Comparison of ENCODE assay signal across 30 mouse cellular contexts in genomic region chr5:99723941-99724340, GRCm38 (mm10). TPM values are rescaled to one million over a fixed set of nuclear protein-coding genes. Genes with fewer than 3 reads are reported as not detected.
DNase-seq lines count a peak whose midpoint lies in the region; ATAC-seq and TF ChIP-seq lines count a peak whose summit lies in the region.
"Had no signal": no experiment of that assay in that cellular context is flagged by ENCODE, and none has a peak within 500 bp of the region (broad histone marks: within the 10 kb centered on the region; RNA-seq: fewer than 3 reads in every experiment).

No protein-coding gene starts in this region.

- 48% methylated on average over 6 of the region's 6 CpGs for WGBS in heart, embryonic 16.5 days
- WGBS in lung, embryonic 15.5 days: 48% methylated on average over 6 of the region's 6 CpGs

- H3K4me3 ChIP-seq in heart, embryonic 16.5 days (ENCODE audit: low read length): no peak overlapping the region
- H3K4me3 ChIP-seq in lung, embryonic 15.5 days: no peak overlapping the region
- H3K4me3 ChIP-seq: embryonic facial prominence, embryonic 10.5 days; embryonic facial prominence, embryonic 13.5 days; erythroblast, embryonic 14.5 days; forebrain, embryonic 13.5 days; gastrocnemius, adult 2 months; heart, adult 2 months; hindbrain, embryonic 10.5 days; hindbrain, embryonic 13.5 days; intestine, embryonic 15.5 days had no signal

- no peak for TF ChIP-seq POLR2A in brain, embryonic 14.5 days (IDR thresholded peaks at IDR 0.05; ENCODE audit: borderline replicate concordance, extremely low read depth, insufficient read depth, insufficient read length, poor library complexity, severe bottlenecking)

- no peak overlapping the region for H3K27ac ChIP-seq in heart, embryonic 16.5 days (ENCODE audit: low read length)
- H3K27ac ChIP-seq in lung, embryonic 15.5 days: no peak overlapping the region
- H3K27ac ChIP-seq: embryonic facial prominence, embryonic 10.5 days; embryonic facial prominence, embryonic 13.5 days; forebrain, embryonic 13.5 days; gastrocnemius, adult 2 months; heart, adult 2 months; hindbrain, embryonic 10.5 days; hindbrain, embryonic 13.5 days; intestine, embryonic 15.5 days had no signal

- H3K9me3 ChIP-seq in heart, embryonic 16.5 days (replicated peaks; ENCODE audit: control insufficient read depth, low read length): no peaks in the 10 kb centered on the region
- no peaks in the 10 kb centered on the region for H3K9me3 ChIP-seq in lung, embryonic 15.5 days
- H3K9me3 ChIP-seq: embryonic facial prominence, embryonic 10.5 days; embryonic facial prominence, embryonic 13.5 days; forebrain, embryonic 13.5 days; hindbrain, embryonic 10.5 days; hindbrain, embryonic 13.5 days; intestine, embryonic 15.5 days had no signal

- peaks cover 9% of the 10 kb centered on the region for H3K4me1 ChIP-seq in heart, embryonic 16.5 days (ENCODE audit: control insufficient read depth, insufficient read depth, low read length)
- H3K4me1 ChIP-seq in lung, embryonic 15.5 days: peaks cover 32% of the 10 kb centered on the region

- H3K27me3 ChIP-seq in heart, embryonic 16.5 days (ENCODE audit: control insufficient read depth, insufficient read depth, low read length): no peaks in the 10 kb centered on the region
- peaks cover 5% of the 10 kb centered on the region; the same call in 1 of the 2 replicates for H3K27me3 ChIP-seq in lung, embryonic 15.5 days

- no peak for TF ChIP-seq CTCF in brain, embryonic 14.5 days (IDR thresholded peaks at IDR 0.05; ENCODE audit: borderline replicate concordance, extremely low read depth, insufficient read depth, insufficient read length)

- H3K9ac ChIP-seq in heart, embryonic 16.5 days (ENCODE audit: low read length): no peak overlapping the region
- H3K9ac ChIP-seq in lung, embryonic 15.5 days: no peak overlapping the region
- H3K9ac ChIP-seq: embryonic facial prominence, embryonic 13.5 days; forebrain, embryonic 13.5 days; forebrain, postnatal 0 days; hindbrain, embryonic 13.5 days; intestine, embryonic 15.5 days had no signal

- intact Hi-C loops in heart, postnatal 25 days (cut with DNase I): loop anchor here (10.0 kb wide), 1 partner anchor 519 kb away; no protein-coding TSS in a partner anchor

- DNase-seq in heart, adult 8-10 months (ENCODE audit: low spot score): peak; percentile 4
- no peak for DNase-seq in heart, postnatal 25 days (ENCODE audit: low spot score)
- no peak for DNase-seq in heart, adult 9 months (ENCODE audit: low spot score in 2 of 2)
- no peak for DNase-seq in lung, postnatal 4 days
- DNase-seq in brain, embryonic 14.5 days (ENCODE audit: low read depth): peak; percentile 54
- DNase-seq: adrenal gland, adult 2 months; adrenal gland, postnatal 14 days; cerebellum, adult 11-12 months; cerebellum, adult 8-10 months; cerebellum, postnatal 10 days; cerebellum, postnatal 36 days; embryo, embryonic 11 days; forebrain, postnatal 0 days; gastrocnemius, adult 2 months; gastrocnemius, postnatal 14 days; heart, adult 2 months; kidney, adult 11 months had no signal

- H3K4me2 ChIP-seq in heart, embryonic 16.5 days (ENCODE audit: low read depth, low read length): no peak overlapping the region
- no peak overlapping the region for H3K4me2 ChIP-seq in lung, embryonic 15.5 days
- H3K4me2 ChIP-seq: embryonic facial prominence, embryonic 13.5 days; forebrain, embryonic 13.5 days; hindbrain, embryonic 13.5 days; intestine, embryonic 15.5 days had no signal

- H3K36me3 ChIP-seq in heart, embryonic 16.5 days (ENCODE audit: control insufficient read depth, insufficient read depth): no peaks in the 10 kb centered on the region
- H3K36me3 ChIP-seq in lung, embryonic 15.5 days: no peaks in the 10 kb centered on the region
- H3K36me3 ChIP-seq: embryonic facial prominence, embryonic 10.5 days; embryonic facial prominence, embryonic 13.5 days; hindbrain, embryonic 10.5 days; hindbrain, embryonic 13.5 days; intestine, embryonic 15.5 days had no signal

- ATAC-seq in heart, embryonic 16.5 days (replicated peaks; ENCODE audit: extremely low read depth, insufficient read depth, low FRiP score): 0 out of 2 replicates have a peak, but pooled peaks have one; percentile 38
- peak; percentile 73; the same call in 1 of the 2 replicates for ATAC-seq in lung, embryonic 15.5 days (ENCODE audit: borderline replicate concordance, extremely low read depth, low FRiP score, low TSS enrichment)
- ATAC-seq in granulocyte monocyte progenitor cell, adult 5-6 weeks (replicated peaks; ENCODE audit: poor library complexity, severe bottlenecking): no peak
- ATAC-seq: CD4-positive, CD25-positive, alpha-beta regulatory T cell, adult 4 months; forebrain, embryonic 13.5 days; forebrain, postnatal 0 days; hindbrain, embryonic 16.5 days; intestine, embryonic 15.5 days had no signal

RNA-seq across cellular contexts. Expression of gene Rasgef1b, which starts 4.9 kb away (rescaled TPM):
- 10 to 100 TPM in 1 of 4 experiments, 1 to 10 TPM in 3; 6.4 to 12.0 (median 9.1) TPM for total RNA-seq in heart, adult 8-10 months (2022)
- total RNA-seq in heart, postnatal 25 days (2021): 1 to 10 TPM; 7.4 to 7.7 TPM
- 30.5 and 31.1 TPM in 2 replicates for polyA plus RNA-seq in heart, embryonic 16.5 days (2015; fragmentation: Nextera tagmentation; extraction: Ambion mirVana)
- 14.9 and 16.3 TPM in 2 replicates for polyA plus RNA-seq in lung, embryonic 15.5 days (2015; fragmentation: Nextera tagmentation; extraction: Ambion mirVana)
- polyA plus RNA-seq in brain, embryonic 14.5 days (2012; rRNA removed): 37.4 and 42.7 TPM in 2 replicates
- 0.28 and 0.49 TPM in 2 replicates for total RNA-seq in granulocyte monocyte progenitor cell, adult 5-6 weeks (2014; fragmentation: Nextera tagmentation)
- total RNA-seq in granulocyte monocyte progenitor cell, adult 5-6 weeks (2017): 2.3 and 3.8 TPM in 2 replicates
- total RNA-seq: MEL had no signal

Comparison
In these comparisons a context has a peak if more than half of its experiments do, and no peak if none do; other contexts are left out.
1. DNase-seq: peak in heart, adult 8-10 months (single experiment) and brain, embryonic 14.5 days (single experiment); none in heart, postnatal 25 days (single experiment), heart, adult 9 months (0 of 2) and lung, postnatal 4 days (0 of 2).